Mouse (Mus musculus): Measurements from ENCODE around the gene Nudt22. TPM values are rescaled to one million over a fixed set of nuclear protein-coding genes. Genes with fewer than 3 reads are reported as not detected.

Gene Nudt22
- polyA plus RNA-seq, 1 experiment from 2014 or later: 15.3 TPM

Other genes starting within 250 kb of the Nudt22 start
- 24.2 and 26.1 TPM in 2 replicates for gene Rps6ka4, start 155.5 kb downstream of the Nudt22 start, polyA plus RNA-seq (2014; fragmentation: Nextera tagmentation; extraction: Ambion mirVana)
- 0.59 and 0.80 TPM in 2 replicates for gene Ccdc88b, start 137.9 kb downstream of the Nudt22 start, polyA plus RNA-seq (2014; fragmentation: Nextera tagmentation; extraction: Ambion mirVana)
- gene Trmt112, start 86.4 kb downstream of the Nudt22 start, polyA plus RNA-seq (2014; fragmentation: Nextera tagmentation; extraction: Ambion mirVana): 152 and 158 TPM in 2 replicates
- 166 and 172 TPM in 2 replicates for gene Prdx5, start 86.0 kb downstream of the Nudt22 start, polyA plus RNA-seq (2014; fragmentation: Nextera tagmentation; extraction: Ambion mirVana)
- 6.5 and 6.8 TPM in 2 replicates for gene Esrra, start 74.3 kb downstream of the Nudt22 start, polyA plus RNA-seq (2014; fragmentation: Nextera tagmentation; extraction: Ambion mirVana)
- gene Catsperz, start 70.7 kb downstream of the Nudt22 start, polyA plus RNA-seq (2014; fragmentation: Nextera tagmentation; extraction: Ambion mirVana): 1.5 and 1.8 TPM in 2 replicates
- gene Kcnk4, start 61.6 kb downstream of the Nudt22 start, polyA plus RNA-seq (2014; fragmentation: Nextera tagmentation; extraction: Ambion mirVana): 0.35 and 0.95 TPM in 2 replicates
- 69.1 and 70.8 TPM in 2 replicates for gene Bad, start 54.3 kb downstream of the Nudt22 start, polyA plus RNA-seq (2014; fragmentation: Nextera tagmentation; extraction: Ambion mirVana)
- 21.8 and 24.8 TPM in 2 replicates for gene Gpr137, start 53.6 kb downstream of the Nudt22 start, polyA plus RNA-seq (2014; fragmentation: Nextera tagmentation; extraction: Ambion mirVana)
- gene Ppp1r14b, start 21.1 kb downstream of the Nudt22 start, polyA plus RNA-seq (2014; fragmentation: Nextera tagmentation; extraction: Ambion mirVana): 99.5 and 103 TPM in 2 replicates
- gene Plcb3, start 19.6 kb downstream of the Nudt22 start, polyA plus RNA-seq (2014; fragmentation: Nextera tagmentation; extraction: Ambion mirVana): 50.6 and 56.1 TPM in 2 replicates
- 88.3 and 94.1 TPM in 2 replicates for gene Fkbp2, start 15.6 kb downstream of the Nudt22 start, polyA plus RNA-seq (2014; fragmentation: Nextera tagmentation; extraction: Ambion mirVana)
- 38.5 and 44.7 TPM in 2 replicates for gene Vegfb, start 8.5 kb downstream of the Nudt22 start, polyA plus RNA-seq (2014; fragmentation: Nextera tagmentation; extraction: Ambion mirVana)
- 23.8 and 31.2 TPM in 2 replicates for gene Dnajc4, start 3.5 kb downstream of the Nudt22 start, polyA plus RNA-seq (2014; fragmentation: Nextera tagmentation; extraction: Ambion mirVana)
- 9.6 and 11.5 TPM in 2 replicates for gene Trpt1, start within 50 bp of the Nudt22 start, polyA plus RNA-seq (2014; fragmentation: Nextera tagmentation; extraction: Ambion mirVana)
- gene Fermt3, start 23.4 kb upstream of the Nudt22 start, polyA plus RNA-seq (2014; fragmentation: Nextera tagmentation; extraction: Ambion mirVana): 8.2 and 8.3 TPM in 2 replicates
- gene Stip1, start 43.9 kb upstream of the Nudt22 start, polyA plus RNA-seq (2014; fragmentation: Nextera tagmentation; extraction: Ambion mirVana): 201 and 210 TPM in 2 replicates
- gene Macrod1, start 60.7 kb upstream of the Nudt22 start, polyA plus RNA-seq (2014; fragmentation: Nextera tagmentation; extraction: Ambion mirVana): 7.7 and 8.3 TPM in 2 replicates
- gene Flrt1, start 109.6 kb upstream of the Nudt22 start, polyA plus RNA-seq (2014; fragmentation: Nextera tagmentation; extraction: Ambion mirVana): 7.4 and 9.2 TPM in 2 replicates
- 222 and 238 TPM in 2 replicates for gene Otub1, start 210.2 kb upstream of the Nudt22 start, polyA plus RNA-seq (2014; fragmentation: Nextera tagmentation; extraction: Ambion mirVana)
- gene Cox8a, start 221.5 kb upstream of the Nudt22 start, polyA plus RNA-seq (2014; fragmentation: Nextera tagmentation; extraction: Ambion mirVana): 1,044 and 1,144 TPM in 2 replicates
- gene Naa40, start 245.1 kb upstream of the Nudt22 start, polyA plus RNA-seq (2014; fragmentation: Nextera tagmentation; extraction: Ambion mirVana): 59.4 and 59.6 TPM in 2 replicates